Comparison of ENCODE assay signal across 15 mouse cellular contexts in genomic region chr9:32072778-32073177, GRCm38 (mm10).
"Had no signal": no experiment of that assay in that cellular context is flagged by ENCODE, and none has a peak within 500 bp of the region (broad histone marks: within the 10 kb centered on the region; RNA-seq: fewer than 3 reads in every experiment).

No protein-coding gene starts in this region.

- ATAC-seq: hindbrain, embryonic 16.5 days; inflammation-experienced regulatory T-cells, adult 6 months; intestine, embryonic 15.5 days; intestine, postnatal 0 days; liver, embryonic 12.5 days had no signal

- DNase-seq: gastrocnemius, adult 2 months; gastrocnemius, postnatal 10 days; gastrocnemius, postnatal 25 days; heart, adult 18-20 months; heart, postnatal 10 days; kidney, adult 18-20 months; kidney, adult 8-10 months; kidney, postnatal 10 days; kidney, postnatal 25 days; kidney, postnatal 4 days had no signal
